Mouse (Mus musculus) kidney, adult 8-10 months (tissue): ENCODE results near the gene Ubl3.

Experiments used
- DNase-seq, 2 experiments: peaks; one replicate each; pipeline ENCODE4 v3.0.0; 2022

Ubl3 gene

DNA sequence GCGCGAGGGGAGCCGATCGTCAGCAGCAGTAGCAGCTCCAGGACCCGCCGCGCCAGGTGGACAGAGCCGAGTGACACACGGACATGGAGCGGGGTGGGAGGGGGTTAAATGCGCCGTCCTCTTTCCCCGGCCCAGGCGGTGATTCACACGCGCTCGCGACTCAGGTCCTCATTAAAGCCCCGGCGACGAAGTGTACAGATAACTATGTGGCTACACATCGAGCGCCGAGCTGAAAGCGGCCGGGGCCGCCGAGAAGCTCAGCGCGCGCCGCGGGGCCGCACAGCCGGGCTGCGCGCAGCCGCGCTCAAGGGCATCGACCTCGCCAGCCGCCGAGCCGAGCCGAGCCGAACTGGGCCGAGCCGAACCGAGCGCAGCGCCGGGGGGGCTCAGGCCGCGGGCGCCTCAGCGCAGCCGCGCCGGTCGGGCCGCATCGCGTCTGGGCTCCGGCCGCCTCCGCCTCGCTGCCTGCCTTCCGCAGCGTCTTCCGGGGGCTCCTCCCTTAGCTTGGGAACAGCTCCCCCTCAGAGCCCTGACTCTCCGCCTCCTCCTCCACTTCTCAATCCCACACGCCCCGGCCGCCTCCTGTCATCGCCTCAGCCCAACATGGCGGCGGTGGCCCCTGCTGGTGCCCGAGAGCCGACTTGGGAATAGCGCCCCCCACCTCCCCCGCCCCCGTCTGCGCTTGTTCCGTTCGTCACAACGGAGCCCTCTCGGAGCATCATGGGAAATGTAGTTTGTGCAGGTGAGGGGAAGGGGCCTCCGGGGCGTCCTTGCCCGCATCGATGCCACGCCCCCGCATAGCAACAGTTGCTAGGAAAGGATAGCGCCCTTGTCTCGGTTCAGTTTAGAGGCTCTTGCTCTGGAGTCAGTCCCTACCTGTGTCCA, at the start of gene Ubl3:
Ubl3 (minus strand) TSS at position 603 of the 885 bp plus-strand sequence.
- peak; percentile 91 for DNase-seq

DNA sequence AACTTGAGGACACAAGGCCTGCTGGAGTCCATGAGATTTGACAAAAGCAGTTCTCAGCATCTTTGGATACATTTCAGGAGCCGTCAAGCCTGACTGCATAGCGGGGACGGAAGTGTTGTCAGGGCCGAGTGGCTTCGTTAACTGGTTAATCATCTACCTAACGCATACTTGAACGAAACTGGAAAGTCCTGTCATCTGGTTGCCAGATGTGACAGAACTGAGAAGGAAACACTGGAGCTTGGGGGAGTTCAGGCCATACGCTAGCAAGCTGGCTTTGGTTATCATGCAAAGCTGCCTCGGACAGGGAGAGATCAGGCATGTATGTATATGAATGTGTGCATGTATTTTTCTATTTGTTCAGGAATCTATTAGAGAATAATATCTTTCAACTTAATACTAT, 45.8 kb upstream of the Ubl3 start:
- peak; percentile 72 to 80 for DNase-seq

- DNase-seq = peak; percentile 29 to 57
Measured at GRCm38 (mm10) chr5:148596086-148596753, 43.6 kb upstream of the Ubl3 start.

DNA sequence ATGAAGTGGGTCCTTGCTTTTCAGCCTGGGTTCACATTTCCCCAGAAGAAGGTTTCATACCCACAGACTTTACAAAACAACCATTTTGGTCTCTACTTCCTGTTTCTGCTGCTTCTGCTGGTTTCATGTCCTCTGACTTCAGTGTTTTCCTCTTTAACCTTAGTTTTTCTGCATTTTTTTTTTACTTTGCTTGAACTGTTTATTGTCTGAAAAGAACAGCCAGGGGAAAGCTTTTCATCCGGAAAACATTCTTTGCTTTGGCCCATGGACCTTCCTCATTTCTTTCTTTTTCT, 42.8 kb upstream of the Ubl3 start:
- DNase-seq = no peak

DNA sequence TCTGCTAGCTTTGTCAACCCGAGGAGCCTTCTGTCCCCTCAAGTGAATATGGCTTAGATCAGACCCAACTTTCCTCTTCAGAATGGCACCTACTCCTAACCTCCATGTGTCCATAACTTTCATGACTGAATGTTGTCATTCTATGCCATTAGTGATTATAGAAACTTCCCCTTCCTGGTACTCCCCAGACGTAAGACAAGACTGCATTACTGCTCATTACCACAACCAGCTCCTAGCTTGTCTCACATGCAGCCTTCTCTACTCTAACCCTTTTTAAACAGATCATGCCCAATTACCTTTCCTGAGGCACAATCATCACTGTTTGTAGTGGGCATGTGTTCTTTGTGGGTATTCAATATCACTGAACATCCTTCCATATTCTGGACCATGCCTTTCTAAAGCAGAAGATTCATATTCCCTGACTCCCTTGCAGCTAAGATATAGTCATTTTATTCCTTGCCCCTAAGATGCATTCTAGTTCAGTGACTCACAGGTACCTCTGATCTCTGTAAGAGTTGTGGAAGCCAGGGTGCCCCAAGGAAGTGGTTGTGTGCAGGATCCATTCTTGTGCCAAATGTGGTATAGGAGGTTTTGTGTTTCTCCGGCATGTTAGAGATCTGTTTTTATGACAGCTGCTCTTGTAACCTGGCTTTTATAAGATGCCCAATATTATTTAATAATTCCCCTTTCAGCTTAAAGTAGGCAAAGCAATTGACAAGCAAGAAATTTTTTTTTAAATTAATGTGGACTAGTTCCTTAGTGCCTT, 42.3 kb upstream of the Ubl3 start:
- DNase-seq = no peak

- no peak for DNase-seq
Measured at GRCm38 (mm10) chr5:148593607-148594006, 41.0 kb upstream of the Ubl3 start.

- no peak for DNase-seq
Measured at GRCm38 (mm10) chr5:148591448-148591862, 38.9 kb upstream of the Ubl3 start.

DNA sequence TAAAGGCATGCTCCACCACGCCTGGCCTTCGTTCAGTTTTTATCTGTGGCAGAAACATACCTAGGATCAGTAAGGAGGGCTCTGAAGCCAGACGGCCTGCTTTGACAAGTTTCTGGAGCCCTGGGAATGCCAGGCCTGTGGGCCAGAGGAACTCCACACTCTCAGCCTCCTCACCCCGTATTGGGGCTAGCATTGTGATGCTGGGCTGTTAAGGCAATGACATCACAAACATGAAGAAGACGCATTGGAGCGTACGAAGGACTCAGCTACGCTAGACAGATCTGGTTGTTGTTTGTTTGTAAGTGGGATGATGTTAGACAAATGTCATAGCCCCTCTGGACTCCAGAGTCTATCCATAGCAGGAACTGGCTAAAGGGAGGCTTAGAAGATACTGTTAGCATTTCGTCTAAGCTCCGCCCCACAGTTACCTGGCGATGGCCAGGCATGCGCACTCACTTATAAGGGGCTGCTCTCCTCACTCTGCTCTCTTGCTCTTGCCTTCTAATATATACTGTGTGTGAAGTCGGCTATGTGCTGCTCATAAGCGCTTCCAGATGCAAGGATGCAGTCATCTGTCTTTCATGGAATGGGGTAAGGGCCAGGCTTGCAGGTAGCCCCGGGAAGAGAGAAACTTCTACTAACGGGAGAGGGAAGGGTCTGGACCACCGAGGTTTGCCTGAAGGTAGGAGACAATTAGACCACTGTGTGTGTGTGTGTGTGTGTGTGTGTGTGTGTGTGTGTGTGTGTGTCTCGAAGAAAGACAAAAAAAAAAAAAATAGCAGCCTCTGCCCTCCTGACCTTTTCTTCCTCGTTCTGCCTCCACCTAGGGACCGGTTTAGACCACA, 38.2 kb upstream of the Ubl3 start:
- DNase-seq = no peak

GRCm38 (mm10) chr5:148588987-148589386, 36.4 kb upstream of the Ubl3 start:
- DNase-seq = no peak

DNA sequence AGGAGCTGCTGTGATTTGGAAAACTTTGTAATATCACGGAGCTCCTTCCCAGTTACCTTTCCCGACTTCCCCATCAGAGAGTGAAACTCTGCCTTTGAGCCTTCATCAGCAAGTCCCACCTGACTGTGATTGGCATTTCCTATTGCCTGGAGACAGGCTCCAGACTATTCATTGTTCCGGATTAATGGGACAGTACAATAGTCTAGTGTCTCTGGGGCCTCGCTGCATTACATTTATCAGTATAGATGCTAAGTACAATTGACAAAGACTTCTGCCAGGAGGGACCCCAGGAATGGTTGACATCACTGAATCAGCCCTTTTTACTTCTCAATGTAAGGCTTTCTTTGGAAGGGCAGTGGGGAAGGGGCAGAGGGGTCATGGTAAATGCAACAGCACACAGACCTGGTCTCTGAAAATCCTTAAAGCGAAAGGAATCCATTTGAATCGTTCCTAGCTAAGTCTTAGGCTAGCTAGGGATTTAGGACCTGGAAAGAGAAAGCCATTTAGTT, 35.6 kb upstream of the Ubl3 start:
- no peak for DNase-seq

GRCm38 (mm10) chr5:148580388-148580985, 27.9 kb upstream of the Ubl3 start:
- DNase-seq = no peak

DNA sequence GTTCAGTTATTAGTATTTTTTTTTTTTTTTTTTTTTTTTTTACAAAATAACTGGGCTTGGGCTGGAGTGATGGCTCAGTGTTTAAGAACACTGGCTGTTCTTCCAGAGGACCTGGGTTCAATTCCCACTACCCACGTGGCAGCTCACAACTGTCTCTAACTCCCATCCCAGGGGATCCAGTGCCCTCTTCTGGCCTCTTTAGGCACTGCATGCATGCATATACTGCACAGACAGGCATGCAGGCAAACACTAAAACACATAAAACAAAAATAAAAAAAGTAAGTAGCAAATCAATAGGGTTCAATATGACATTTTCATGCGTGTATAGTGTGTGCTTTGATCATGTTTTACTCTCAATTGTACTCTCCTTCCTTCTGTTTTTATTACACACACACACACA, 26.6 kb upstream of the Ubl3 start:
- DNase-seq = no peak

- DNase-seq = no peak
Measured at GRCm38 (mm10) chr5:148578353-148578752, 25.8 kb upstream of the Ubl3 start.

- DNase-seq = no peak
Measured at GRCm38 (mm10) chr5:148577278-148577677, 24.7 kb upstream of the Ubl3 start.

DNA sequence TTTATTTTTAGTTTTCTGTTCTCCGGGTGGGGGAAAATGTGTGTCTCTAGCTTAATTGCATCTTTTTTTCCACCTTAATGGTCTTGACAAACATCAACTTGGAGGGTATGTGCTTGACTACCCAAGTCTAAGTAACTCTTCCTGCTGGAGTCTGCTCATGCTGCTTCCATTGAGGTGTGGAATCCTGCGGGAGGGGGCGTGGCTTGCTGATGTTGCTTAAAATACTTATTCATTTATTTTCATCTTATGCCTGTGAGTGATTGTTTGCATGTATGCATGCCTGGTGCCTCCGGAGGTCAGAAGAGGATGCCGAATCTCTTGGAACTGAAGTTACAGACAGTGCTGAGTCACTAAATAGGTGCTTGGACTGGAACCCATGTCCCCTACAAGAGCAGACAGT, 22.6 kb upstream of the Ubl3 start:
- no peak for DNase-seq

DNA sequence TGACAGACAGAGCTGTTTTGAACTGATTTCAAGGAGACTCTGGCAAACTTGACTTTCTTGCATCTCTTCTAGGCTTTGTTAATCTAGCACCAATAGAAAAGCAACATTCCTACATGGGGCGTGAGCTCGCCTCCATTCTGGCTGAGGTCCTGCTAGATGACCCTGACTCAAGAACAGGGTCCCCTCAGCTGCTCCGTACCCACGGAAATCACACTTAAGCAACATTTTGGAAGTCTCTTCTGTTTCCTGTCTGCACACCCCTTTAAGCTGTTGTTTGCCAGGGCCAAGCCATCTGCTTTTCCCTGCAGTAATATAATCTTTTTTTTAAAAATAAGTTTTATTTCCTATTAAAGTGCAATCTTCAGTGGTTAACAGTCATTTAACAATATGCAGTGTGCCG, 20.1 kb upstream of the Ubl3 start:
- no peak for DNase-seq

GRCm38 (mm10) chr5:148570571-148571304, 18.1 kb upstream of the Ubl3 start:
- no peak for DNase-seq

GRCm38 (mm10) chr5:148569444-148569843, 16.9 kb upstream of the Ubl3 start:
- DNase-seq = peak; percentile 34 to 55

- DNase-seq = no peak
Measured at GRCm38 (mm10) chr5:148565636-148566035, 13.0 kb upstream of the Ubl3 start.

GRCm38 (mm10) chr5:148564073-148564472, 11.5 kb upstream of the Ubl3 start:
- no peak for DNase-seq

GRCm38 (mm10) chr5:148563281-148563680, 10.7 kb upstream of the Ubl3 start:
- DNase-seq = peak in 1 of 2 experiments; percentile 50
